Mouse (Mus musculus) embryonic facial prominence, embryonic 14.5 days (tissue): ENCODE data around the gene Rcvrn. TPM values are rescaled to one million over a fixed set of nuclear protein-coding genes. Genes with fewer than 3 reads are reported as not detected.
A peak's percentile ranks its signal among the peaks of the same experiment; 100 is the strongest.

Source experiments
- ATAC-seq: fragments of 200-750 bp; cut with Nextera tagmentation; 2 replicates; pipeline ENCODE4 v1.8.0; 2017; ENCODE audit warnings: low read depth, moderate number of reproducible peaks, moderate TSS enrichment
- DNase-seq: peaks from one replicate; pipeline ENCODE4 v3.0.0-alpha.2; 2015; ENCODE audit warnings: low spot score
- H3K27ac ChIP-seq: fragments of 300-500 bp; sonication (generic); replicated peaks from 2 replicates; pipeline ENCODE4 v1.5.1; 2014; ENCODE audit warnings: low read depth, mild to moderate bottlenecking, low read length, moderate library complexity
- H3K27me3 ChIP-seq: fragments of 300-500 bp; sonication (generic); replicated peaks from 2 replicates; pipeline ENCODE4 v1.6.1; 2014; ENCODE audit warnings: low read length; ENCODE audit not compliant: control insufficient read depth, insufficient read depth
- H3K36me3 ChIP-seq: fragments of 300-500 bp; sonication (generic); 2 replicates; pipeline ENCODE4 v1.6.1; 2014; ENCODE audit warnings: low read length, mixed read lengths; ENCODE audit not compliant: control insufficient read depth, insufficient read depth
- H3K4me1 ChIP-seq: fragments of 300-500 bp; sonication (generic); 2 replicates; pipeline ENCODE4 v1.6.1; 2014; ENCODE audit warnings: antibody characterized with exemption, low read length; ENCODE audit not compliant: control insufficient read depth, insufficient read depth
- H3K4me2 ChIP-seq: fragments of 300-500 bp; sonication (generic); 2 replicates; pipeline ENCODE4 v1.6.1; 2014; ENCODE audit warnings: low read depth, mild to moderate bottlenecking, low read length, moderate library complexity, mixed read lengths
- H3K4me3 ChIP-seq: fragments of 300-500 bp; sonication (generic); 2 replicates; pipeline ENCODE4 v1.5.1; 2014; ENCODE audit warnings: low read depth, mild to moderate bottlenecking, low read length
- H3K9ac ChIP-seq: fragments of 300-500 bp; sonication (generic); 2 replicates; pipeline ENCODE4 v1.6.1; 2014; ENCODE audit warnings: low read depth, mild to moderate bottlenecking, low read length, moderate library complexity, mixed read lengths
- H3K9me3 ChIP-seq: fragments of 300-500 bp; sonication (generic); 2 replicates; pipeline ENCODE4 v1.6.1; 2016; ENCODE audit warnings: low read length; ENCODE audit not compliant: control insufficient read depth
- WGBS: fragments of 180-500 bp; shearing (Covaris S2); extraction: QIAGEN DNeasy Blood & Tissue Kit; methylation state at CpG from one replicate; pipeline ENCODE4 v1.1.7; 2014; 5-methylcytosine and 5-hydroxymethylcytosine counted together
- polyA plus RNA-seq: library from polyadenylated mRNA; unstranded; fragments of >200 nt; fragmentation: Nextera tagmentation; extraction: Ambion mirVana; gene quantifications from 2 replicates; pipeline ENCODE4 v1.2.1, GENCODE M21; 2014

Gene Rcvrn
- polyA plus RNA-seq, 1 experiment from 2014 or later = not detected

DNA sequence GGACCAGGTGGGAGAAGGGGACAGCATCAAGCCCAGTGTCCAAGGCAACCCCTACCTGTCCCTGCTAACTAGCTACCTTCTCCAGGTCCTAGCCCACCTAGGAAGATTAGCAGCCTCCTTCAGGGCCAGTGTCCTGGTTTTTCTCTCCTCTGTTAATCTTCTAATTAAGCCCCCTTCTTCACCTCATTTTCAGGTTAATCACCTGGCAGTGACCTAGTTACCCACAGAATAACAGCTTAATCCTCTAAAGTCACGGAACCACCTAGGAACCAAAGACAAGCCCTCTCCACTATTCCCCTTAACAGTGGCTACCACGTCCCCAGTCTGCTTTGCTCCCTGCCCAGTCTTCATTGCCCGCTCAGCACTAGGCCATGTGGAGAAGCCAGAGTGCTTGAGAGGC is 13.3 kb upstream of the Rcvrn start:
- no peak for ATAC-seq

GRCm38 (mm10) chr11:67686109-67686508 is 9.0 kb upstream of the Rcvrn start:
- WGBS = 85% methylated on average over 2 of the region's 2 CpGs
- DNase-seq = no peak
- Histone ChIP-seq H3K4me2 (no peak overlapping the region), H3K36me3 (no peaks in the 10 kb centered on the region), H3K4me3 (no peak overlapping the region), H3K9ac (no peak overlapping the region), H3K9me3 (no peaks in the 10 kb centered on the region), H3K27me3 (no peaks in the 10 kb centered on the region), H3K27ac (no peak overlapping the region), H3K4me1 (no peaks in the 10 kb centered on the region)
- no peak for ATAC-seq

More for the DNA sequence above, 13.3 kb upstream of the Rcvrn start:
- no peak overlapping the region for H3K4me3 ChIP-seq
- no peak for DNase-seq
- 83% methylated on average over 3 of the region's 3 CpGs for WGBS
- no peaks in the 10 kb centered on the region for H3K4me1 ChIP-seq
- H3K27ac ChIP-seq = no peak overlapping the region
- no peak overlapping the region for H3K4me2 ChIP-seq
- H3K36me3 ChIP-seq = no peaks in the 10 kb centered on the region
- no peaks in the 10 kb centered on the region for H3K27me3 ChIP-seq
- no peaks in the 10 kb centered on the region for H3K9me3 ChIP-seq
- no peak overlapping the region for H3K9ac ChIP-seq

- Histone ChIP-seq H3K27me3 (no peaks in the 10 kb centered on the region), H3K9me3 (no peaks in the 10 kb centered on the region), H3K4me2 (no peak overlapping the region), H3K27ac (no peak overlapping the region), H3K4me1 (no peaks in the 10 kb centered on the region), H3K36me3 (no peaks in the 10 kb centered on the region), H3K4me3 (no peak overlapping the region), H3K9ac (no peak overlapping the region)
- no peak for ATAC-seq
- DNase-seq = no peak
- WGBS = 92% methylated on average over 4 of the region's 4 CpGs
These were observed 17.9 kb downstream of the Rcvrn start for GRCm38 (mm10) chr11:67712976-67713375.

DNA sequence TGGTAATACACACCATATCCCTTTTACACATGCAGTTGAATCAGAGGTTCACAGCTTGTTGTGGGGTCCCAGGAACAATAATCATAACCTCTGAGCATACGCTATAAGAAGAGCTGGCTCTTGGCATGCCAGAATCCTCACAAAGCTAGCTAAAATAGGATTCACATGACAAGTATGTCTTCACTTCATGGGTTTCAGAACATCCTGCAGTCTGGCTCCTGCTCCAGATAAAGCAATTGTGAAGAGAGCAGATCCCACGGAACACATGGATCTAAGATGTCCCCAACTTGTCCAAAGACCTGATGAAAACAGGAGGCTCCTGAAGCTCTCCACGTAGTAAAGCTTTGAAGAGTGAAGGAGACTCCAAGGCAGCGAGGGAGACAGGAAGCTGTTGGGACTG is 20.3 kb downstream of the Rcvrn start:
- H3K36me3 ChIP-seq = no peaks in the 10 kb centered on the region
- no peak overlapping the region for H3K4me2 ChIP-seq
- no peaks in the 10 kb centered on the region for H3K4me1 ChIP-seq
- H3K9me3 ChIP-seq = no peaks in the 10 kb centered on the region
- no peak overlapping the region for H3K27ac ChIP-seq
- no peak overlapping the region for H3K9ac ChIP-seq
- no peaks in the 10 kb centered on the region for H3K27me3 ChIP-seq
- ATAC-seq = no peak
- no peak for DNase-seq
- 86% methylated on average over 4 of the region's 4 CpGs for WGBS
- H3K4me3 ChIP-seq = no peak overlapping the region

- no peaks in the 10 kb centered on the region for H3K4me1 ChIP-seq
- 96% methylated on average over 5 of the region's 5 CpGs for WGBS
- no peaks in the 10 kb centered on the region for H3K9me3 ChIP-seq
- H3K36me3 ChIP-seq = no peaks in the 10 kb centered on the region
- DNase-seq = no peak
- no peak overlapping the region for H3K27ac ChIP-seq
- ATAC-seq = no peak
- no peak overlapping the region for H3K4me2 ChIP-seq
- no peak overlapping the region for H3K9ac ChIP-seq
- H3K4me3 ChIP-seq = no peak overlapping the region
- H3K27me3 ChIP-seq = no peaks in the 10 kb centered on the region
These were observed 26.4 kb downstream of the Rcvrn start for GRCm38 (mm10) chr11:67721485-67721884.

GRCm38 (mm10) chr11:67722399-67723156 is 27.5 kb downstream of the Rcvrn start:
- no peaks in the 10 kb centered on the region for H3K4me1 ChIP-seq
- H3K9me3 ChIP-seq = no peaks in the 10 kb centered on the region
- H3K9ac ChIP-seq = no peak overlapping the region
- H3K4me2 ChIP-seq = no peak overlapping the region
- no peak overlapping the region for H3K27ac ChIP-seq
- ATAC-seq (no peak), DNase-seq (no peak)
- H3K27me3 ChIP-seq = no peaks in the 10 kb centered on the region
- no peak overlapping the region for H3K4me3 ChIP-seq
- H3K36me3 ChIP-seq = no peaks in the 10 kb centered on the region
- 40% methylated on average over 7 of the region's 7 CpGs for WGBS

DNA sequence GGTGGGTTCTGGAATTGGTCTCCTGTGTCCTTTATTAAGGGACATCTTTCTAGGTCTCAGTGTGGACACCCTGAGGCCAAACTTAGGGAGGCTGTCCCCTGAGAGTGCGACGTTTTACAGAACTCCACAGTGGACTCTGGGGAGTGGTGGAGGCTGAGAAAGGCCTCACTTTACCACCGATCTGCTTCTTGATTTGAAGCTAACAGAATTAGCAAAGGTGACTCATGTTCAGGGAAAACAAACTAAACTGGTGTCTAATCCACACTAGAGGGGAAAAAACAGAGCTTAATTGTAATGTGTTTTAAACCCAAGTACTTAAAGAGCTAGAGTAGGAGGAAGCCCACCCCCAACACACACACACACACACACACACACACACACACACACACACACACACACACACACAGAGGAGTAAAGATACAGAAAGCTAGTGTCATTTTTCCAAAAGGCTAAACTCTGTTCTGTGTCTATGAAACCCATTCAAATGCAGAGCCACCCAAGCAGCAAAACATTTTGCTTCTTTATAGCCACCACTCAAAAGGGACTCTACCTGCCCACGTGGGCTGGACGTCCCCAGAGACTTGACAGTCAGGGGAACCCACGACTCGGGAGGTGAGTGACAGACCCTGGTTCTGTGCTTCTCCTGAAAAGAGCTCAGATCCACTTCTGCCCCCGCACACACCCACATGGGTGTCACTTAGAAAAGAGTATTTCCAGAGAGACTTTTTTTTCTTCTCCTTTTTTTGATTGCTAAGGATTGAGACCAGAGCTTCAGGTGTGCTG is 28.3 kb downstream of the Rcvrn start:
- H3K36me3 ChIP-seq = no peaks in the 10 kb centered on the region
- no peaks in the 10 kb centered on the region for H3K9me3 ChIP-seq
- H3K27ac ChIP-seq = no peak overlapping the region
- DNase-seq (no peak), ATAC-seq (no peak)
- H3K4me2 ChIP-seq = no peak overlapping the region
- H3K4me1 ChIP-seq = no peaks in the 10 kb centered on the region
- 67% methylated on average over 8 of the region's 8 CpGs for WGBS
- no peak overlapping the region for H3K9ac ChIP-seq
- no peak overlapping the region for H3K4me3 ChIP-seq
- H3K27me3 ChIP-seq = no peaks in the 10 kb centered on the region

- Histone ChIP-seq H3K4me3 (no peak overlapping the region), H3K9me3 (no peaks in the 10 kb centered on the region), H3K4me1 (no peaks in the 10 kb centered on the region), H3K27ac (no peak overlapping the region), H3K4me2 (no peak overlapping the region), H3K9ac (no peak overlapping the region), H3K27me3 (no peaks in the 10 kb centered on the region), H3K36me3 (no peaks in the 10 kb centered on the region)
- WGBS = 56% methylated on average over 6 of the region's 6 CpGs
- ATAC-seq (no peak), DNase-seq (peak; percentile 72)
These were observed 32.0 kb downstream of the Rcvrn start for GRCm38 (mm10) chr11:67727095-67727494.

GRCm38 (mm10) chr11:67728726-67729125 is 33.6 kb downstream of the Rcvrn start:
- Histone ChIP-seq H3K36me3 (no peaks in the 10 kb centered on the region), H3K4me1 (no peaks in the 10 kb centered on the region), H3K4me2 (no peak overlapping the region), H3K9me3 (no peaks in the 10 kb centered on the region), H3K27me3 (no peaks in the 10 kb centered on the region), H3K9ac (no peak overlapping the region), H3K4me3 (no peak overlapping the region), H3K27ac (no peak overlapping the region)
- ATAC-seq (no peak), DNase-seq (no peak)
